Mouse (Mus musculus): Measurements from ENCODE around the gene Dsp.

Gene Dsp

DNA sequence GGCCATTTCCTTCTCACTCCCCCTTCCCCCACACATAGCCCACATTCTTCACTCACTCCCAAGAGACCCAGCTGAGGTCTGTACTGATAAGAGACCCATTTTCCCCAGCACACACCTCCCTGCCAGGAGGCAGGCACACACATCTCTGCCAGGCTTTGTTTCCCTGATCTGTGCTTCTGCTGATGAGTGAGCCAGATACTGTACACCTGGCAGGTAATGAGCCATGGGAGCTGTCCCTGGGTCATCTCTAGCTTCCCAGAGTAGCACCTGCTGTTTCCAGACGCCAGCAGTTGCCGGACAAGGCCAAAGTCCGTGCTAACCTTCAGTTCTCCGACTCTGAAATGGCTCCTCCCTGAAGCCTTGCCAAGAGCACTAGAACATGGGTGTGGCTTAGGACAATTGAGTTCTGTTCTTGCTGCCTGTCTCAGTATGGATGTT lies 19.6 kb downstream of the Dsp start:
- peak; percentile 53 for DNase-seq (ENCODE audit: low spot score)

DNA sequence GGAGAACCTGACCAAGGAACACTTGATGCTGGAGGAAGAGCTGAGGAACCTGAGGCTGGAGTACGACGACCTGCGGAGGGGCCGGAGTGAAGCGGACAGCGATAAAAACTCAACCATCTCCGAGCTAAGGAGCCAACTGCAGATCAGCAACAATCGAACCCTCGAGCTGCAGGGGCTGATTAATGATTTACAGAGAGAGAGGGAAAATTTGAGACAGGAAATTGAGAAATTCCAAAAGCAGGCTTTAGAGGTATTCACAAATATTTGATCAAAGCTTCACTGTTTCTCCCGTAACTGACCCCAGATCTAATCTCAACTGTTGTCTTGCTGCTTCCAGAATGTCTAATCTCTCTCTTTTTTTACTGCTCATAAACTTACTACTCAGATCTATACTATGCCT lies 42.3 kb downstream of the Dsp start:
- DNase-seq (ENCODE audit: low spot score), result no peak

DNA sequence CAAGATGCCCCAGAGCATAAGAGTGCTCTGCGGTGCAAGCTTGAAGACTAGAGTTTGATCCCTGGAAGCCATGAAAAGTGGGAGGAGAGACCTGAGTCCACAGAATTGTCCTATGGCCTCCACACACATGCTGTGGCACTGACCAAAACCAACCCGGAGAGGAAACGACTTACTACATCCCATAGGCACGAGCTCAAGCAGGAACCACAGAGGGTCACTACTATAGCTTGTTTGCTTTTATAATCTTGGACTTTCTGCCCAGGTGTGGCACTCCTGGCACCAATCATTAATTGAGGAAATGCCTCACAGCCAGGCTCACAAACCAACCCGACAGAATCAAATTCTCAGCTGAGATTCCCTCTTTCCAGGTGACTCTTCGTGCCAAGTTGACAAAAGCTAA lies 50.3 kb downstream of the Dsp start:
- no peak for DNase-seq (ENCODE audit: low spot score)

DNA sequence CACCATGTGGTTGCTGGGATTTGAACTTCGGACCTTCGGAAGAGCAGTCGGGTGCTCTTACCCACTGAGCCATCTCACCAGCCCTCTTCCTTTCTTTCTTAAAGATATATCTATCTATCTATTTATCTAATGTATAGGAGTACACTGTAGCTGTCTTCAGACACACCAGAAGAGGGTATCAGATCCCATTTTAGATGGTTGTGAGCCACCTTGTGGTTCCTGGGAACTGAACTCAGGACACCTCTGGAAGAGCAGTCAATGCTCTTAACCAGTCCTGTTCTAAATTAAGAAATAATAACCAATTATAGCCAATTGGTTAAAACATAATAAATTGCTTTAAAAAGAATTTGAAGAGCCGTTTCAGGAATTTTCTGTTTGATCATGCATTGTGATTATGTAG lies 53.1 kb downstream of the Dsp start:
- DNase-seq (ENCODE audit: low spot score), result no peak

DNA sequence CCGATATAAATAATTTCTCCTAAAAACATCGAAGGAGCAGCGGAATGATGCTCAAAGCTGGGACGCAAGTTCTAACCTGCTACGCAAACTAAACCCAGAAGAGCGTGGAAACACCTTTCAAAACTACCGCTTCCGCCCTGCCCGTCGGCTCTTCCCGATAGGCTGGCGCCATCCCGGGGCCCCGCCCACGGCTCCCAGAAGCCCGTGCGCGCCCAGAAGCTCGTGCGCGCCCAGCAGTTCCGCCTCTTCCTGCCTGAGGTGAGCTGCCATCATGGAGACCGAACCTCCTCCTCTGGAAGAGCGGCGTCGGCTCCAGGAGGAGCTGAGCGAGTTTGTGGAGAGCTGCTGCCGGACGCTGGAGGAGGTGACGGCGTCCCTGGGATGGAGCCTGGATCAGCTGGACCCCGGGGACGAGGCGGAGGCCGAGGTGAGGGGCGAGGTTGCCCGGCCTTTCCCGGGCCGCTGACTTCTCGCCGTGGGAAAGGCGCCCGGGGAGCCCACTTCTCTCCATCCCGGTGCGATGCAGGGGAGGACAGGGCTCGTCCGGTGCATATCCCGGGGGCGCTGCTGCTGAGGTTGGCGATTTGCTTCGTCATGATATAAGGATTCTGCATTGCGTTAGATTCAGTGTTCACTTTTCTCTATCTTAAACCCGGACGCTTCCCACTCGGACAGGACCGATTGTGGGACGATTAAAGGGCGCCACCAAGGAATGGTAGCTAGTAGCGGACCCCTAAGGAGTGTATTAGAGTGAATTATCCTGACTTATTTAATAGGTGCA lies 53.8 kb downstream of the Dsp start, which contains the start of gene Snrnp48:
Gene Snrnp48 (plus strand): TSS at position 237 of the 781 bp plus-strand sequence.
- DNase-seq (ENCODE audit: low spot score), result peak; percentile 91

DNA sequence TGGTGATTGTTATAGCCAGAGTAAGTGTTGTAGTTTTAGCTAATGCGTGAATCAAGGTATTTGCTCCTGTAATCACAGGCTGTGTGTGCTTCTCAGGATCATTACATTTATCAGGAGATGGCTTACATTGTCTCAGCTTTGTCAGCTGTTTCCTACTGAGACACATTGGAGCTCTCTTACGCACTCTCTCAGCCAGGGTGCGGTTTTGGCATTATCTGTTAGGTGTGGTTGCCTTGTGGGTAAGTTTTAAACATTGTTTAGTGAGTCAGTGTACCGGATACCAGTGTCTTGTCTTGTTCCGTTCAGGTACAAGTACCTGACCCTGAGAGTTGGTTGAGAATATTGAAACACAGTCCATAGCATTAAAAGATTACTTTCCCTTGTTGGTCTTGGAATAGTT lies 60.0 kb downstream of the Dsp start:
- no peak for DNase-seq (ENCODE audit: low spot score)

DNA sequence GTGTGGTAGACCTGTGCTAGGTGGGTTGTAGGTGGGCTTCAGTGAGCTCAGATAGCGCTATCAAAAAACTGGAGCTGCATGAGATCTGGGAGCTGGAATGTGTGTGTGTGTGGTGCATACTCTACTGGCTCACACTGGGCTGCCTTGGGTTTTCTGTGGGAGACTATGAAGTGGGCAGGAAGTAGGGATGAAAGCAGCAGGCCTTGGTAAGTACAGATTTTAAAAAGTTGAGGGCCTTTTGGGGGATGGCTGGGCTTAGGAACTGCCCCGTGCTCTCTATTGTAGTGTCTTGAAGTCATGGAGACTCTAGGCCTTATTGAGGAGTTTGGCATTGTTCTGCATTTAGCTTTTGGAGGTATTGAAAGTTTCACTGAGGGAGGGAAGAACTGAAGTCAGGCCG lies 67.6 kb downstream of the Dsp start:
- no peak for DNase-seq (ENCODE audit: low spot score)

DNA sequence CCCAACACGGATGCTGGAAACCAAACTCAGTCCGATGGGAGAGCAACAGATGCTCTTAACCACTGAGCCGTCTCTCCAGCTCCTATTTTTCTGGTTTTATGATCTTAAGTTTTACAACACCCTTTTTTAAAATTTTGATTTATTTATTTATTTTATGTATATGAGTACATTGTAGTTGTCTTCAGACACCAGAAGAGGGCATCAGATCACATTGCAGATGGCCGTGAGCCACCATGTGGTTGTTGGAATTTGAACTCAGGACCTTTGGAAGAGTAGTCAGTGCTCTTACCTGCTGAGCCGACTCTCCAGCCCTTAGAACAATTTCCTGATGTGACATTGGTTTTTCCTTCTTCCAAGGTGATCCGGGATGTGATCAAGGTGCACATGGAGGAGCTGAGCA lies 69.2 kb downstream of the Dsp start:
- no peak for DNase-seq (ENCODE audit: low spot score)

DNA sequence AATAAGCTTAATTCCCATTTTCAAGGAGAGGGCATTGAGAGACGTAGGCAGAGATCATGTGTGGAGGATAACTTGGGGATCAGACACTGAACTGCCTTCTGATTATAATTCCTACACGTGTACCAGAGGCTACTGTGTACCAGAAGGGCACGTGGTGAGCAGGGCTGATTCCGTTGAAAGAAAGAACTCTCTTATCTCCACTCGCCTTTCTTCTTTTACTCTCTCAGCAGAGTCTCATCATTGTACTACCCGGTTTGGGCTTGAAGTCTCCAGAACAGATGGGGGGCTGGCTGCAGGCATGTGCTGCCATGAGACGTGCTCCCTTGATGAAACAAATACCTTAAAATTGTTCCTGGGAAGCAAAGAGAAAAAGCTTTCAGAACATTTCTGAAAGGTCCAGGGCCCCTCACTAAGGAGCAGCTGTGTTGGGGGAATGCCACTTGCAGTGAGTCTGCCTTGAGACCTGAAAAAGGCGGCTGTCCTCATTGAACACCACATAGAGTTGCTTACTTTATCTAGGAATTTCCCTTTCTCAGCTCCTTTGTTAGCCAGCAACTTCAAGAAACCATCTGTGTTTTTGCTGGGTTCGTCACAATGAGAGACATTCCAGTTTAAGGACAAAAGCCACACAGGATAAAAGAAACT lies 79.2 kb downstream of the Dsp start:
- no peak for DNase-seq (ENCODE audit: low spot score)

DNA sequence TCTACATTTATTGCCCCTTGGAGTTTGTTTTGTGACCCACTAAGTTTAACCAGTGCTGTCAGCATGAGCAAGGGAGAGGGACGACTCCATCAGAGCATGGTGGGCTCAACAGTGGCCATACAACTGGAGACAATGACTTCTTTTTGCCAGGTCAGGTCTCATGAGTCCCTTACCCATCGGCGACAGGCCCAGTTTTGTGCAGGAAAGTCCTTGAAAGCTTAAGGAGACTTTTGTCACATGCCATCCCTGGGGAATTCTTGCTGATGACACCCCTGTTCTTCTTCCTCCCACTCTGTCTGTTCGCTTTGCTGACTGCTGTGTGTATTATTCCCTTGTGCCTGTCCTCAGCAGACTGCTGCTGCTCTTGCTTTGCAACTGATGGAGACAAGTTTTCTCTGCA lies 81.3 kb downstream of the Dsp start:
- DNase-seq (ENCODE audit: low spot score), result no peak

DNA sequence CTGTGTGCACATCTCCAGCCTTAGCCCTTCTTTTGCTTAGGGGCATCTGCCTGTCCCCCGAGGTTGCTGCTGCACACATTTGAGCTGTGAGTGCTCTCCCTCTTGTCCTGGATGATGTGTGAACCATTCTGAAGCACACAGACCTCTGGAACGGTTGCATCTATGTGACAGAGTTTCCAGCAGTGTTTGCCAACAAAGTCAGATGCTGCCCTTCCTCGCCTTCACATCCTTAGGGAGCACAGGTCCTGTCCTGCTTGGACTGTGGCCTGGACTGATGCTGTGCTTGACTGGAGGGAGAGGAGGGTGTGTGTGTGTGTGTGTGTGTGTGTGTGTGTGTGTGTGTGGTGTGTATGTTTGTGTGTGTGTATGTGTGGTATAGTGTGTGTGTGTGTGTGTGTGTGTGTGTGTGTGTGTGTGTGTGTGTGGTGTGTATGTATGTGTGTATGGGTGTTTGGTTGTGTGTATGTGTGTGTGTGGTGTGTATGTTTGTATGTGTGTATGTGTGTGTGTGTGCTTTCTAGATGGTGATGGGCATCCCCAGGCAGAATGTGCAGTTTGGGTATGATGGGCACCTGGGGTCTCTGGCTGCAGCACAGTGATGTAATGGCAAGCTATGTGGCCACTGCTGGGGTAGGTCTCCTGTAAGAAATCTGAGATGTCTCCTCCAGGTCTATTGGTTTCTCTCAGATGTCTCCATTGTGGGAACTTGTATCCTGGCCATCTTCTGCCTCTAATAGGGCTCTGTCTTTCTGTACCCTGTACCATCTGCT lies 81.9 kb downstream of the Dsp start:
- no peak for DNase-seq (ENCODE audit: low spot score)

DNA sequence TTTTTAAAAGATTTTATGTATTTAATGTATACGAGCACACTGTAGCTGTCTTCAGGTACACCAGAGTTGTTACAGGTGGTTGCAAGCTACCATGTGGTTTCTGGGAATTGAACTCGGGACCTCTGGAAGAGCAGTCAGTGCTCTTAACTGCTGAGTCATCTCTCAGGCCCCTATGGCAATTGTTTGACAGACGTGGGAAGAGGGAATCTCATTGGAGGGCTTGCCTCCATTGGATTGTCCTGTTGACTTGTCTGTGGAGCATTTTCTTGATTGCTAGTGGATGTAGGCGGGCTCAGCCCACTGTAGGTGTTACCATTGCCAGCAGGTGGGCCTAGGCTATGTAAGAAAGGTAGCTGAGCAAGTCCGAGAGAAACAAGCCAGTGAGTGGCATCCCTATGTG lies 83.6 kb downstream of the Dsp start:
- no peak for DNase-seq (ENCODE audit: low spot score)

DNA sequence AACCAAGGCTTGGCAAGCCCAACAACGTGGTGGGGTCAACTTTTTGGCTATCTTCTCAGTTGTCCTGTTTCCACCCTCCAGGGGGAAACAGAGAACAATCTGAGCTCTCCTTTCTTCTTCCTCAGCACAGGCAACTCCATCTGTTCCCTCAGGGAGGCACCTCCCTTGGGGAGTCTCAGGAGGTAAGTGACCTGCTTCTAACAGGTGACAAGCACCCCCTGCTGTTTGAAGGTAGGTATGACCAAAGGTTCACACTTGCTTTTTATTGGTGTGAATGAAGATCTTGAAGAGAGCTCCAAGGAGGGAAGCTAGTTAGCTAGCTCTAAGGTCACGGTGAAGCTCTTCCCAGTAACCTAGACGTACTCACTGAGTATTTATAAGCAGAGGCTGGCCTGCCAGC lies 84.3 kb downstream of the Dsp start:
- no peak for DNase-seq (ENCODE audit: low spot score)

DNA sequence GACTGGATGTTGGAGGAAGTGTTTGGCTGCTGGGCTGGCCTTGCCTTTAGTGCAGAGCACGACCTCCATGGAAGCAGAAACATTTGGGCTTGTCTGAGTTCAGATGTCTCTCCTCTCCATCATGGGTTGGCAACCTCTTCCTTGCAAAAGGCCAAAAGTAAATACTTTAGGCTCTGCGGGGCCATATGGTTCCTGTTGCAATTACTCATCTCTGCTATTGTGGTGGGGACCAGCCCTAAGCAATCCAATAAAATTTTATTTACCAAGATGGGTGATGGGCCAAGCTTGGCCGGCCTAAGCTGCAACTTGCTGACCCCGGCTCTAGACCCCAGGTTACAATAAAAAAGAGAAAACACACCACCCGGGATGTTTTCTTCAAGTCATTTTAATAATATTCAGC lies 97.1 kb downstream of the Dsp start:
- no peak for DNase-seq (ENCODE audit: low spot score)
